ENCODE assay signal across 8 mouse cellular contexts in genomic region chr19:5803041-5803880, GRCm38 (mm10). TPM values are rescaled to one million over a fixed set of nuclear protein-coding genes. Genes with fewer than 3 reads are reported as not detected.
DNase-seq lines count a peak whose midpoint lies in the region; ATAC-seq lines count a peak whose summit lies in the region.

No protein-coding gene starts in this region.

- H3K9ac ChIP-seq in midbrain, embryonic 11.5 days (ENCODE audit: low read length) = peak overlapping the region; percentile 98

- ATAC-seq in granulocyte monocyte progenitor cell, adult 5-6 weeks (replicated peaks; ENCODE audit: poor library complexity, severe bottlenecking) = peak; percentile 60
- ATAC-seq in midbrain, embryonic 11.5 days (ENCODE audit: low FRiP score) = peak; percentile 97

- H3K4me3 ChIP-seq in embryonic facial prominence, embryonic 10.5 days = peak overlapping the region; percentile 69
- peak overlapping the region; percentile 99 for H3K4me3 ChIP-seq in midbrain, embryonic 11.5 days (ENCODE audit: low read depth, low read length)

- peak overlapping the region; percentile 85 for H3K4me2 ChIP-seq in midbrain, embryonic 11.5 days

- DNase-seq in adrenal gland, postnatal 14 days = peak; percentile 100
- peak; percentile 100 for DNase-seq in embryonic facial prominence, embryonic 10.5 days (ENCODE audit: low spot score)
- DNase-seq in kidney, adult 11 months = peak; percentile 98
- DNase-seq in left cerebral cortex, postnatal 4 days = peak; percentile 100
- peak; percentile 100 for DNase-seq in midbrain, embryonic 11.5 days (ENCODE audit: low spot score, missing footprints)
- DNase-seq in right cerebral cortex, postnatal 4 days = peak; percentile 100
- peak; percentile 99 for DNase-seq in yolk sac, embryonic 10.5 days (ENCODE audit: low spot score)

- H3K9me3 ChIP-seq in embryonic facial prominence, embryonic 10.5 days = no peaks in the 10 kb centered on the region
- H3K9me3 ChIP-seq in midbrain, embryonic 11.5 days (ENCODE audit: control insufficient read depth, low read length) = no peaks in the 10 kb centered on the region

- peak overlapping the region; percentile 98 for H3K27ac ChIP-seq in embryonic facial prominence, embryonic 10.5 days (replicated peaks)
- peak overlapping the region; percentile 95 for H3K27ac ChIP-seq in midbrain, embryonic 11.5 days (ENCODE audit: low read depth, low read length)

- WGBS in embryonic facial prominence, embryonic 10.5 days = under 1% methylated on average over 67 of the region's 67 CpGs
- WGBS in midbrain, embryonic 11.5 days = under 1% methylated on average over 67 of the region's 67 CpGs

- H3K36me3 ChIP-seq in embryonic facial prominence, embryonic 10.5 days (replicated peaks) = peaks cover 27% of the 10 kb centered on the region
- H3K36me3 ChIP-seq in midbrain, embryonic 11.5 days (ENCODE audit: control insufficient read depth, insufficient read depth, low read length) = peaks cover 2% of the 10 kb centered on the region; the same call in 1 of the 2 replicates

- H3K27me3 ChIP-seq in embryonic facial prominence, embryonic 10.5 days (replicated peaks; ENCODE audit: low read depth, poor library complexity, severe bottlenecking) = no peaks in the 10 kb centered on the region
- H3K27me3 ChIP-seq in midbrain, embryonic 11.5 days (ENCODE audit: control insufficient read depth, insufficient read depth, low read length) = no peaks in the 10 kb centered on the region

- intact Hi-C loops in left cerebral cortex, postnatal 4 days (cut with DNase I) = no loop called here

- peaks cover 53% of the 10 kb centered on the region for H3K4me1 ChIP-seq in embryonic facial prominence, embryonic 10.5 days
- peaks cover 28% of the 10 kb centered on the region for H3K4me1 ChIP-seq in midbrain, embryonic 11.5 days (ENCODE audit: control insufficient read depth, insufficient read depth, low read length)

RNA-seq across cellular contexts. Expression of gene Scyl1, which starts 32.0 kb away (rescaled TPM):
- total RNA-seq in adrenal gland, postnatal 14 days (2021) = 87.4 and 92.1 TPM in 2 replicates
- polyA plus RNA-seq in embryonic facial prominence, embryonic 10.5 days (2016; fragmentation: Nextera tagmentation; extraction: Ambion mirVana) = 72.0 and 74.9 TPM in 2 replicates
- 40.9 and 47.7 TPM in 2 replicates for total RNA-seq in granulocyte monocyte progenitor cell, adult 5-6 weeks (2014; fragmentation: Nextera tagmentation)
- total RNA-seq in granulocyte monocyte progenitor cell, adult 5-6 weeks (2017) = 22.8 and 23.3 TPM in 2 replicates
- total RNA-seq in left cerebral cortex, postnatal 4 days (2021) = 10 to 100 TPM; 81.7 to 81.8 TPM
- 48.2 and 58.6 TPM in 2 replicates for polyA plus RNA-seq in midbrain, embryonic 11.5 days (2014; fragmentation: Nextera tagmentation; extraction: Ambion mirVana)

Comparison
In these comparisons a context has a peak if more than half of its experiments do, and no peak if none do; other contexts are left out.
1. Peak in every context shown above with its lines: DNase-seq, ATAC-seq, H3K4me3 ChIP-seq and H3K27ac ChIP-seq.